Mouse (Mus musculus) erythroblast, embryonic 14.5 days (primary cell): ENCODE measurements around the gene Arpc1a.

Experiments
- GATA1 ChIP-seq: IDR thresholded peaks from 2 replicates; pipeline ENCODE4 v1.6.1; 2012; ENCODE audit warnings: low read length, inconsistent platforms, mixed read lengths
- TAL1 ChIP-seq: IDR thresholded peaks from 3 replicates; pipeline ENCODE4 v1.6.1; 2012; ENCODE audit warnings: low read length, inconsistent platforms, mixed read lengths

GRCm38 (mm10) chr5:145114606-145115473, 31.2 kb downstream of the Arpc1a start:
- TF ChIP-seq TAL1 (no peak), GATA1 (no peak)
